Mouse (Mus musculus) right cerebral cortex, postnatal 25 days (tissue): ENCODE data around the gene Nanos1.
A peak's percentile ranks its signal among the peaks of the same experiment; 100 is the strongest.

Source experiments
- DNase-seq: peaks from one replicate; pipeline ENCODE4 v3.0.0; 2022

The Nanos1 gene

GRCm38 (mm10) chr19:60755438-60756191 is at the start of gene Nanos1:
Nanos1 (plus strand) TSS chr19:60755987.
- DNase-seq: peak; percentile 93

- DNase-seq: no peak
Observed at GRCm38 (mm10) chr19:60709193-60709900, 46.4 kb upstream of the Nanos1 start.

DNA sequence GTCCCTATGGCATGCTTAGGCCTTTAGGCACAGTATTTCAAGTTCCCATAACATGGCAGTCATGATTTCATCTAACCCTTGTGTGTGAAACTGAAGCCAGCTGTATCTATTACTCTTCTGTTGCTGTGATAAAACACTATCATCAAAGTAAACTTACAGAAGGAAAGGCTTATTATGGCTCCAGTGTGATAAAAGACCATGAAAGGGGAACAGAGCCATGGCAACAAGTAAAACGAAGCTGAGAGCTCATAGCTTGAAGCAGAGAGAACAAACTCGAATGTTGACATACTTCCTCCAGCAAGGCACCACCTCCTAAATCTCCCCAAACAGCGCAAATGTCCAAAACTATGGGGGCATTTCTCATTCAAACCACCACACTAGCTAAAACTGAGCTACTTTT is 45.6 kb upstream of the Nanos1 start:
- DNase-seq: no peak

GRCm38 (mm10) chr19:60712577-60712976 is 43.2 kb upstream of the Nanos1 start:
- DNase-seq: no peak

GRCm38 (mm10) chr19:60716381-60716780 is 39.4 kb upstream of the Nanos1 start:
- no peak for DNase-seq

DNA sequence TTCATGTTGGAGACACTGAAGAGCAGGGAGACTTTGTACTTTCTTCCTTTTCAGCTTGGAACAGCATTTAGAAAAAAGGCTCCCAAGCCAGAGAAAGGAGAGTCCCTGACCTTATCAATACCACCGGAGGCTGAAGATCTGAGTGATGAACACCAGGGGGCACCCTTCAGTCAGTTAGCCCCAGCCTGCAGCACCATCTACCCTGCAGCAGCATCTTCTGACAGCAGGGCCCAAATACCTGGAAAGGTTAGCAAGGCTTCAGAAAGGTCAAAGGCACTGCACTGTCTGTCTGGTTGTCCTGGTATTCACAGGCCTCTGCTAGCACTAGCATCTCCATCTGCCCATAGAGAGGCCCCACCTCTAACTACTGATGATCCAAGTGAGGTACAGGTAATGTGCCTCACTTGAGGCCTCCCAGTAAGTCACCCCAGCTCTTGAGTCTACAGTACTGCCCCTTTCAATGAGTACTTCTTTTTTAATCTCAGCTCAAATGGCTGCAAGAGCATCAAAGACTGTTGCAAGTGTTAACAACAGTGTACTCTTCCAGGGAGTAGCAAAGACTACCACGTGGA is 25.4 kb upstream of the Nanos1 start:
- no peak for DNase-seq

DNA sequence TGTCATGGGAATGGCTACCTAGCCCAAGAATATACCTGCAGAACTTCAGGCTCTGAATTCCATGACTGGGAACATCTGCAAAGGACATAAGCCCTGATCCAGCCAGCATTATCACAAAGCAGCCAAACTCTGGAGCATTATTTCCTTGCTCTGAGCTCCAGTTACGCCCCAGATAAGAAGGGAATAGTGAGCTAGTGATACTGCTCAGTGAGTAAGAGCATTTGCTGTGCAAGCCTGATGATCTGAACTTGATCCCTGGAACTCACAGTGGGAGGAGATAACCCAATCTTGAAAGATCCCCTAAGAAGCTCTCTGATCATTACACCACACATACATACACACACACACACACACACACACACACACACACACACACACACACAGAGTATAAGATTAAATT is 24.5 kb upstream of the Nanos1 start:
- no peak for DNase-seq

- DNase-seq: no peak
Observed at GRCm38 (mm10) chr19:60731966-60732365, 23.8 kb upstream of the Nanos1 start.

DNA sequence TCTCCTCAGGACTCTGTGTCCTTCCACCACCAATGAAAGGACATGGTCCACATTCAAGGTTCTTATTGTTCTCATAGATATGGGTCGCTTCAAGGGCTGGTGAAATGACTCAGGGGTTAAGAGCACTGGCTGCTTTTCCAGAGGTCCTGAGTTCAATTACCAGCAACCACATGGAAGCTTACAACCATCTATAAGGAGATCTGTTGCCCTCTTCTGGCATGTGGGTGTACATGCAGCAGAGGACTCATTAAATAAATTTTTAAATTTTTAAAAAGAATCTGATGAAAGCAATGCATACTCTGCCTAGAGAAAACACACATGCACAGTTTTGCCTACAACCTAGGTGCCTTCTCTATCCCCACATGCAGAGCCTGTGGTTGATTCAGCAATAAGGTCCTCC is 15.2 kb upstream of the Nanos1 start:
- no peak for DNase-seq

DNA sequence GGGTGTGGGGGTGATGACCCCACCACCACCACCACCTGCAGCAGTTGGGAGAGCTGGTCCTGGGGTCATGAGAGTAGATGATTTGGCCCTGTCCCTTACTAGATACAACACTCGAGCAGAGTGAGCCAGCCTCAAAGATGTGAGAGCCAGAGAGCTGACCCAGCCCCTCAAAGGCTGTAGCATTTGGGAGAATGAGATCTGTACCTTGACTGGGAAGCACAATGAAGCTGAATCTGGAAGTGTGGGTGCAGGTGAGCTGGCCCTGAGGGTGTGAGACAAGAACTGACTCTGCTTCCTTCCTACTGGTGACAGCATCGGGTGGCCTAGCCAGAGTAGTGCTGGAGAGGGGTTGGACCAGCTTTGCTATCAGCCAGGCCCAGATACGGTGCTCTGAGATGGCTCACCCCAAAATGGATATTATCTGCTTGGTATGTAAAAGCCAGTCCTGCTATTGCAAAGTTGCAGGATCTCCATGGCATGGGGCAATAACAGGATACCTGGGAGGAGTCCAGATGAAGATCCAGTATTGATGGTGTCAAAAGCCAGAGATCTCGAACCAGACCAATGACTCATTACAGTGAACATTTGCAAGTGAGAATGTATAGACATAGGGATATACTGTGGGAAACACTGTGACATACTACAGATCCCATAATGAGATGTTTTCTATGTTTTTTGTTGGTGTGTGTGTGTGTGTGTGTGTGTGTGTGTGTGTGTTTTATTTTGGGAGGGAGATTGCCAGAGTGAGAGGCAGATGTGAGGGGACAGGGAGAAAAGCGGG is 11.8 kb upstream of the Nanos1 start:
- DNase-seq: no peak

DNA sequence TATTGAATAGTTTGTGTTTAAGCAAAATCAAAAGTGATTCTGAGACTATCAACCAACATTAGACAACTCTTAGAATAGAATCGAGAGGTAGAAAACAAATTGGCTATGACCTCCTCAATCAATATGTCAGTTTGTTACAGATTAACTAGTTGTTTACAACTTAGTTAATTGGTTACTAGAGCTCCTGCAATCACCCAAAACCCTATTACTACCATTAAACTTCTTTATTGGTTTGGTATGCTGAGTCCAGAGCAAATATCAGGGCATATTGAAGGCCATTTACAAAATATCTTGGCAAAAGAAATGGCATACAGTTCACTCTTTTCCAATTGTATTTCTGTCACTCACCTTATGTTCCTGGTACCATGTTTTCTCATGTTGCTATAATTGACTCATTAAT is 8.0 kb upstream of the Nanos1 start:
- DNase-seq: no peak

GRCm38 (mm10) chr19:60756192-60757098 is 658 bp downstream of the Nanos1 start:
- DNase-seq: peak; percentile 74

DNA sequence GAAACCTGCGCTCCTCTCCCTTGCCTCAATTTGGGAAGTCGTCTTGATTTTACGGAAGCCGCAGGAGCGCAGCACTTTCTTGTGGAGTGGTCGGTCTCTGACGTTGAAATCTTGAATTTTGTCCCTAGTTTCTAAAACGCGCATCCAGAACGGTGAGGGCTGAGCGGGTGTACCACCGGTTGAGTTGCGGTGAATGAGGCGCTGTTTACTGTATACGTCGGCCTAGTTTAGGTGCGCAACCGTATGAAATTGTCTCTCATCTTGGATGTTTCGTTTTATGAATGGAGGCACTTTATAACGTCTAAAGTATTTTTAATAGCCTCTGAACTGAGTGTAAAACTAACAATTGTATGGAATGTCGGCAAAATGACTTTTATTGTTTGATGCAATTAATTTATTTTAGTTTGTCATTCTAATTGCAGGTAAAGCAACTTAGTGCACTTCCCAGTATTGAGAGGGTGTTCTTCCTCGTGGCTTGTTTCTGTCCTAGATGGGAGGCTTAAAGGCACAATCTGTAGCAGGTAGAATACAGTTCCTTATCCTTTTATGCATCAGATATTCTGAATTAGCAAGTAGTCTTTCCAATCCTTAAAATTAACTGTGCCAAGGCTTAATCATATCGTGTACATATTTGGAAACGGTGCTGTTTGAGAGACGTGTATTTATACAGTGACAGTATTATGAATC is 1.5 kb downstream of the Nanos1 start:
- no peak for DNase-seq

- no peak for DNase-seq
Observed at GRCm38 (mm10) chr19:60758896-60759835, 3.4 kb downstream of the Nanos1 start.

GRCm38 (mm10) chr19:60773366-60773765 is 17.6 kb downstream of the Nanos1 start:
- DNase-seq: no peak

- DNase-seq: no peak
Observed at GRCm38 (mm10) chr19:60782034-60782433, 26.2 kb downstream of the Nanos1 start.

DNA sequence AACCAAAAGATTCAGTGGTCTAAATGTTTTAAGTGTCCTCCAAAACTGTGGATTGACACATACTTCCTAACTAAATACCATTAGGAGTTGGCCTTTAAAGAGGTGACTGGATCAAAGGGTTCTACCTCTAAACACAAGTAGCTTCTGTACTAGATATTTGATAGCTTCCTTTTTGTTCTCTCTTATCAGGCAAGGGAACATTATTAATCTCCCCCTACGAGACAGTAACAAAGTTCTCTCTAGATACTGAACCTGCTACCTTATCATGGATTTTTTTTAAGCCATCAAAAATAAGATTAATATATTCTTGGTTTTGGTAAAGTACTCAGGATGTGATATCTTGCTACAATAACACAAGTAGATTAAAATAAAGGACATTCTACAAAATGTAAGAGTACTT is 28.9 kb downstream of the Nanos1 start:
- no peak for DNase-seq

DNA sequence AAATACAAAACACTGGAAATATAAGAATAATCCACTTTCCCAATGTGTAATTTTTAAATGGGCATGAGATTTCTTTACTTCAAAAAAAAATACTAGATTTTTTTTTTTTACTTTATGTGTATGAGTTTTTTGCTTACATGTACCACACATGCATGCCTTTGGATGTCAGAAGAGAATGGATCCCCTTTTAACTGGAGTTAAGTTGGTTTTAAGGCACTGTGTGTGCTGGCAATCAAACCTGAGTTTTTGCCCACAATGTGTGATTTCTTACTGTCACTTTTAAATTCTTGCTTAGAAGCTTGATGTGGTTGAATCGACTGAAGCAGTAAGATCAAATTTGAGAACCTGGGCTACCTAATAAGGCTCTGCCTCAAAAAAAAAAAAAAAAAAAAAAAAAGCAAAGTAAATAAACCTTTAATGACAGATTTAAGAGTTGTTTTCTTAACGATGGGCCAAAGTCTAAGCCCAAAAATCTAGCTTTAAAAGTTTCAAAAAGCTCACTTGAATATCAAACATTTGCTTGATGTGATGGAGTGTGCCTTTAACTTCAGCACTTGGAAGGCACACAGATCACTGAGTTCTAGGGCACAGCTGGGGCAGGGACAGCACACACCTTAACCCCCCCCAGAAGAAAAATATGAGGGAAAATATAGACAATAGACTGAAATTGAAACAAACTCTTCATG is 31.8 kb downstream of the Nanos1 start:
- no peak for DNase-seq

- no peak for DNase-seq
Observed at GRCm38 (mm10) chr19:60788214-60788960, 32.6 kb downstream of the Nanos1 start.
